Mouse (Mus musculus) midbrain, embryonic 14.5 days (tissue): ENCODE results near the gene Ptpro. TPM values are rescaled to one million over a fixed set of nuclear protein-coding genes. Genes with fewer than 3 reads are reported as not detected.

Experiments used
- ATAC-seq: fragments of 200-750 bp; cut with Nextera tagmentation; 2 replicates; pipeline ENCODE4 v1.8.0; 2017; ENCODE audit warnings: moderate number of reproducible peaks, moderate library complexity; ENCODE audit not compliant: low FRiP score, low TSS enrichment
- DNase-seq: peaks from one replicate; pipeline ENCODE4 v3.0.0-alpha.2; 2015
- H3K27ac ChIP-seq: fragments of 300-500 bp; sonication (generic); replicated peaks from 2 replicates; pipeline ENCODE4 v1.5.1; 2014; ENCODE audit warnings: mild to moderate bottlenecking, low read depth, low read length, moderate library complexity
- H3K27me3 ChIP-seq: fragments of 300-500 bp; sonication (generic); 2 replicates; pipeline ENCODE4 v1.6.1; 2014; ENCODE audit warnings: low read length, control low read depth, mixed read lengths; ENCODE audit not compliant: control insufficient read depth, insufficient read depth
- H3K36me3 ChIP-seq: fragments of 300-500 bp; sonication (generic); 2 replicates; pipeline ENCODE4 v1.6.1; 2014; ENCODE audit warnings: low read length, control low read depth; ENCODE audit not compliant: control insufficient read depth, insufficient read depth
- H3K4me1 ChIP-seq: fragments of 300-500 bp; sonication (generic); 2 replicates; pipeline ENCODE4 v1.6.1; 2014; ENCODE audit warnings: mild to moderate bottlenecking, antibody characterized with exemption, low read length, control low read depth; ENCODE audit not compliant: control insufficient read depth, insufficient read depth
- H3K4me2 ChIP-seq: fragments of 300-500 bp; sonication (generic); 2 replicates; pipeline ENCODE4 v1.6.1; 2014; ENCODE audit warnings: mild to moderate bottlenecking, low read length, moderate library complexity
- H3K4me3 ChIP-seq: fragments of 300-500 bp; sonication (generic); replicated peaks from 2 replicates; pipeline ENCODE4 v1.5.1; 2014; ENCODE audit warnings: low read depth, low read length
- H3K9ac ChIP-seq: fragments of 300-500 bp; sonication (generic); replicated peaks from 2 replicates; pipeline ENCODE4 v1.6.1; 2014; ENCODE audit warnings: mild to moderate bottlenecking, low read length, moderate library complexity
- H3K9me3 ChIP-seq: fragments of 300-500 bp; sonication (generic); 2 replicates; pipeline ENCODE4 v1.6.1; 2016; ENCODE audit warnings: low read length, control low read depth, mixed read lengths; ENCODE audit not compliant: control insufficient read depth
- WGBS: fragments of 180-500 bp; shearing (Covaris S2); extraction: QIAGEN DNeasy Blood & Tissue Kit; methylation state at CpG from one replicate; pipeline ENCODE4 v1.1.7; 2014; 5-methylcytosine and 5-hydroxymethylcytosine counted together
- polyA plus RNA-seq: library from polyadenylated mRNA; unstranded; fragments of >200 nt; fragmentation: Nextera tagmentation; extraction: Ambion mirVana; gene quantifications from 2 replicates; pipeline ENCODE4 v1.2.1, GENCODE M21; 2014

The Ptpro gene
- polyA plus RNA-seq, 1 experiment from 2014 or later: 80.6 TPM

- Histone ChIP-seq H3K9me3 (no peaks in the 10 kb centered on the region), H3K9ac (no peak overlapping the region), H3K27ac (no peak overlapping the region), H3K4me2 (no peak overlapping the region), H3K36me3 (no peaks in the 10 kb centered on the region), H3K4me1 (no peaks in the 10 kb centered on the region), H3K27me3 (no peaks in the 10 kb centered on the region), H3K4me3 (no peak overlapping the region)
- DNase-seq (no peak), ATAC-seq (no peak)
- 82% methylated on average over 14 of the region's 14 CpGs for WGBS
Observed at GRCm38 (mm10) chr6:137509341-137510045, 257.4 kb downstream of the Ptpro start.

GRCm38 (mm10) chr6:137512753-137513152, 260.6 kb downstream of the Ptpro start:
- 85% methylated on average over 5 of the region's 5 CpGs for WGBS
- ATAC-seq: no peak
- DNase-seq: no peak

More at GRCm38 (mm10) chr6:137512753-137513152, 260.6 kb downstream of the Ptpro start:
- H3K9ac ChIP-seq: no peak overlapping the region
- H3K36me3 ChIP-seq: no peaks in the 10 kb centered on the region
- no peak overlapping the region for H3K27ac ChIP-seq
- no peaks in the 10 kb centered on the region for H3K9me3 ChIP-seq
- H3K27me3 ChIP-seq: no peaks in the 10 kb centered on the region
- no peak overlapping the region for H3K4me2 ChIP-seq
- H3K4me3 ChIP-seq: no peak overlapping the region
- no peaks in the 10 kb centered on the region for H3K4me1 ChIP-seq

Other genes starting within 250 kb of the Ptpro start
- gene Rerg, start 81.8 kb upstream of the Ptpro start, polyA plus RNA-seq: 5.8 and 5.9 TPM in 2 replicates